Mouse (Mus musculus): ENCODE data around the gene Tecta.

GRCm38 (mm10) chr9:42382063-42382462, 17.7 kb downstream of the Tecta start:
- TF ChIP-seq CTCF (IDR thresholded peaks at IDR 0.05; ENCODE audit: borderline replicate concordance, extremely low read depth, insufficient read depth, insufficient read length) (no peak), POLR2A (IDR thresholded peaks at IDR 0.05; ENCODE audit: borderline replicate concordance, extremely low read depth, insufficient read depth, insufficient read length, poor library complexity, severe bottlenecking) (no peak)
